Mouse (Mus musculus) lung, postnatal 14 days (tissue): ENCODE measurements around the gene Limd1.

Source experiments
- DNase-seq: peaks from one replicate; pipeline ENCODE4 v3.0.0; 2021

Gene Limd1

DNA sequence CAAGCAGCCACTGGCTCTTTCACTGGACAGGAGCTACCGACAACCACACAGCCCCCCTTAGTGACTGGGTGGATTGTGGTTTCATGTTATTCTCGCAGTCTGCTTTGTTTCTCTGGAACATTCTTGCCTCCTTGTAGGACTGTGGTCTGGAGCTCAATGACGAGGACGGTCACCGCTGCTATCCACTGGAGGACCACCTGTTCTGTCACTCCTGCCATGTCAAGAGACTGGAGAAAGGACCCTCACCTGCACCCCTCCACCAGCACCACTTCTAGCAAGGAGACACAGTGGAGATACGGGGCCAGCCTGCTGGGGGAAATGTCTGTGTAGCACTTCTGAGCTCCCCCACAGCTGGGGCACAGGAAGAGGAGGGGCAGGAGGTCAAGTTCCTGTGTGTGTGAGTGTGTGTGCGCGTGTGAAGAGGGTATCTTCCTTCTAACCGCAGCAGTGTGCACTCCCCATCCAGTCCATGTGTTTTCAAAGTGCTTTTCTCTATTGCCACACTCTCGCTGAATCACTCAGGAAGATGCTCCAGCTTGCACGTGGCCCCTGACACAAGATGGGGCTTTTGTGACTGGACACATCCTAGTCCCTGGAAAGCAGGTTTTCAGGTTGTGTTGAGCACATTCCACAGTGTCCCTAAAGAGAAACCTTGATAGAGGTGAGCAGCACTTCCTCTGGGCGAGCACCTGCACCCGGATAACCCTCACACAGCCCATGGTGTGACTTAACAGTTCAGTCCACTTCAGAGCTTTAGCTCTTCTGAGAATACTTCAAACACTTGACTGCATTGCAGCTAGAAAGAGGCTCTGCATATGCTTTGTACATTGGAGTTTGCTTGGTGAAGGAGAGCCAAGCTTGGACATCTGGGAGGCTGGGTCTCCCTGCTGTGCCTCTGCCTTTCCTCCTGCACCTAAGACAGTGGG is 40.7 kb downstream of the Limd1 start:
- no peak for DNase-seq

DNA sequence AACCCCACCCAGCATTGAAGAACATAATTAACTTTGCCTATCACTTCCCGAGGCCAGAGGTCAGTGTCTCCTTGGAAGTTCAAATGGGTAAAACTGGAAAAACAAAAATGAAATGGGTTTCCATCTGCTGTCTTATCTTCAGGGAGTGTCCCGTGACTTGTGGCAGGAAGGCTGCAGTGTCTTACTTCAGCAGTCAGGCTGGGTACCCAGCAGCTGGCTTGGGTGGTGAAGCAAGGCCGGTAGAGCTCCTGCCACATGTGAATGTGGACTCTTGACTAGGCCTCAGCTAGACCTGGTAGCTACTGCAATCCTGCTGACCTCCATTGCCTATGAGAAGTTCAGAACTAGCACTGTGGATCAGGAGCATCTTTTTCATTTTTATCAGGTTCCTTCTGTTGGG is 42.2 kb downstream of the Limd1 start:
- no peak for DNase-seq

DNA sequence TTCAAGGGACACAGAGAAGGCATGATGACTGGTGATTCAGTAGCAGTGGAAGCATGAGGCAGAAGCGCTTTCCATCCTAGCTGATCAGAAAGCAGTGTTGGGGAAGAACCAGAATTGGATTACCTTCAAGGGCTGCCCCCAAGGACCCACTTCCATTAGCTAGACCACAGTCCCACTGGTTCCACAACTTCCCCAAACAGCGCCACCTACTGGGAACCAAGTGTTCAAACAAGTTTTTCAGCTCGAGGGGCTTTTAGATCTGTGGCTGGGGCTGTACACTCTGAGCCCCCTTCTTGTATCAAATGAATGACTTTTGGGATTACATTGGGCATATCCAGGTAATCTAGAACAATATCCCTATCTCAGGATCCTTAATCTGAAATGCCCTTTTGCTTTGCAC is 45.2 kb downstream of the Limd1 start:
- peak; percentile 68 for DNase-seq

DNA sequence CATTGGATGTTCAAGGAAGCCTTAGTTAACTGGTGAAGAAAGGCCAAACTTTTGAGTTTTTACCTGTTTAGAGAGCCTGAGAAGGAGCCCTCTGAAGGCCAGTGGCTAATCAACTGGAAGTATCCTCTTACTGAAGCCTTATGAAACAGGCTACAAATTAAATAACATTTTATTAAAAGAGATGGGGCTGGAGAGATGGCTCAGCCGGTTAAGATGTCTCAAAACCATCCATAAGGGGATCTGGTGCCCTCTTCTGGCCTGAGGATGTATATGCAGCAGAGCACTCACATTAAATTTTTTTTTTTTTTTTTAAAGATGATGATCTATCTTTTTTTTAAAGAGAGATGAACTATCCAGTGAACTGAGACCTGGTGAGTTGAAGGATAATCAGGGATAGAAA is 46.6 kb downstream of the Limd1 start:
- DNase-seq: peak; percentile 81

DNA sequence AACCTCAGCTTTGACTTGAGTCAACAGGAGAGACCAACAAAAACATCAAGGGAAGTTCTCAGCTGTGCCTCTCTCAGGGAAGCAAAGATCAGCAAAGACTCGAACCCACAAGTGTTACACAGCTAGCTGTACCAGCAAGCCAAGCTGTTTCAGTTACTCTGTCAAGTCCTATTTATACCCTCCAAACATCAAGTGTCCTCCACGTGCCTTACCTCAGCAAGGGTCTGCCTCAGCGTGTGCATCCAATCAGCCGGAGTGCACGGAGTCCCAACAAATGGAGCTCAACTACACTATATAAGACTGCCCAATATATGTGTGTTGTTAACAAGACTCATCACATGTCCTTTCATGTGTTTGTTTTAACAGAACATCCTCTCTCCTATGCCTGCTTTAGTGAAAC is 48.0 kb downstream of the Limd1 start:
- no peak for DNase-seq

DNA sequence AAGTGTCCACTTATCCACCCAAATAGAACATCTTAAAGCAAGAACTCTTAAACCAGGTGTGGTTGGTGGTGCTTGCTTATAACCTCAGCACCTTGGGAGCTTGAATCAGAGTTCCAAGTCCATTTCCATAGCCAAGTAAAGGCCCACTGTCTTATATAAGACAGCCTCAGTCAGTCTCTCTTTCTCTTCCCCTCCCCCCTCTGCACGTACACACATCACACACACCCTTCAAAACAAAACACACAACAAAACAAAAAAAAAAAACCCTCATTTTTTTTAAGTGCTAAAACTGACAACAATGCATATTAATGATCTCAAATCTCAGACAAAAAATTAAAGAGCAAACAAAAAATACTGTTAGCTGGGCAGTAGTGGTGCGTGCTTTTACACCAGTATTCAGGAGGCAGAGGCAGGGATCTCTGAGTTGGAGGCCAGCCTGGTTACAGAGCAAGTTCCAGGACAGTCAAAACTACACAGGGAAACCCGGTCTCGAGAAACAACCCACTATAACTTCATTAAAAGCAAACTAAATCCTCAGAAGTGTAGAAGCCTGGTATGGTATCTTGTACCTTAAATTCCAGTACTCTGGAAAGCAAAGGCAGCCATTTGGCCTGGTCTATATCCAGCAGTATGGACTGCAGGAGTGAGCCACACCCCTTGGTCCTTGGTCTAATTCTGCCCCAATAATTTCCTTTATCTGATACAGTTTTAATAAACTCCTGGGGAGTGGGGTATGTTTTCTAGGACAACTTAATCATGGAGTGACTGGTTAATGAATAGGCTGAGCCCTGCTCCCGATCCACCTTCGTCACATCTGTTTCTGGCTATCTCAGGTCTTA is 49.8 kb downstream of the Limd1 start:
- DNase-seq: no peak

DNA sequence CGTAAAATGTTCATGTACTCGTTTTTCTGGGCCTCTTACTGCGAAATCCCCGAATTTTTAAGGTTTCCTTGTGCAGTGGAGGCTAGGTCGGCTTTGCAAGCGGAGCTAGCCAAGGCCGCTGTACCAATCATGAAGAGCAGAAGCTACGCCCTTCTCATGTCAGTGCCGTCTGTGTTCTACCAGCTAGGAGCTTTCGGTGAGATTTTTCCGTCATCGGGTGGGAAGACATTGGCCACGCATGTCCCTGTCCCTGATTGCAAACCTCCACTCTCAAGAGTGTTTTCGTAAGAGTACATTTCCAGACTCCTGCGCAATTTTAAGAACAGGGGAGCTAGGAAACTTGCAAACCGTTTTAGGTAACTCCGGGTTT is 50.4 kb downstream of the Limd1 start:
- peak; percentile 51 for DNase-seq

DNA sequence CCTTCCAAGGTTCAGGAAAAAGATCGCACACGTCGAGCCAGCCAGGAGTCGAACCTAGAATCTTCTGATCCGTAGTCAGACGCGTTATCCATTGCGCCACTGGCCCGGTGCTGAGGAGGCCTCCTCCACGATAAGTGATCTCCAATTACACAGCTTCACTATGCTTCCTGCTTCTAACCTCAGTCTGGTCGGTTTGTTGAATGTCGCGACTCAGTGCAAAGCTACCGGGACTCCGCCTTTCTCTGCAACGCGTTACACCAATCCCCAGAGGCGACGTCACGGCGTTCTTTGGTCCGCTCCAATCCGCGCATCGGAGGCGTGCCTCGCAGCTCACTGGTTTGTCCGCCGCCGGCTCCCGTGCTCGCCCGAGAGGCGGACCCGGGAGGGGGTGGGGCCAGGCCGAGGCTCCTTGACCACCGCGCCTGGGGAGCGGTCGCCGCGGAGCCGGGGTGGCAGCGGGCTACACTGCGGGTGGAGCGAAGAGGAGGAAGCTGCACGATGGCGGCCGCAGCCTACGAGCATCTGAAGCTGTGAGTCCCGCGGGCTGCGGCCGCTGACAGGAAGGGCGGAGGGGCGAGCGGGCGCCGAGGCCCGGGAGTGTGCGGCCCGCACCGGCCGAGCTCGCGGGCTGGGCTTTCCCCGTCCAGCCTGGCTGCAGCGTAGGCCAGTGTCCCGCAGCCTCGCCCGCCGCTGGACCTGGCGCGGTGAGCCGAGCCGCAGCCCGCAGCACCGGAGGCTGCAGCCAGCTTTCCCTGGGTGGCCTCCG is 51.1 kb downstream of the Limd1 start, which contains the start of gene Sacm1l:
TSS of gene Sacm1l (plus strand) at position 368 of the 766 bp plus-strand sequence.
- DNase-seq: peak; percentile 99

DNA sequence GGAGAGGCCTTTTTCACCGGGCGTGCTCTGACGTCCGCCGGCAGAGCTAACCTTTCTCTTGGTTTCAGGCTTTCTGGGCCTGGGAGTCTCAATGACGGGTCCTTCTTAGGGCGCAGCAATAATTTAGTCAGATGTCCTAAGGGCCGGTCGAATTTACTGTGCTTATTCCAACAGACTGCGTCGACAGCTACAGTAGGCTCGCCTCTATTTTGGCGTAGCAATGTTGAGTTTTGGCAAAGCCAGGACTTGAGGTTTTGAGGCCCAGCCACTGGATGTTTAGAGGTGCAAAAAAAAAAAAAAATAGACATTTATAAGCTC is 51.6 kb downstream of the Limd1 start:
- DNase-seq: no peak

DNA sequence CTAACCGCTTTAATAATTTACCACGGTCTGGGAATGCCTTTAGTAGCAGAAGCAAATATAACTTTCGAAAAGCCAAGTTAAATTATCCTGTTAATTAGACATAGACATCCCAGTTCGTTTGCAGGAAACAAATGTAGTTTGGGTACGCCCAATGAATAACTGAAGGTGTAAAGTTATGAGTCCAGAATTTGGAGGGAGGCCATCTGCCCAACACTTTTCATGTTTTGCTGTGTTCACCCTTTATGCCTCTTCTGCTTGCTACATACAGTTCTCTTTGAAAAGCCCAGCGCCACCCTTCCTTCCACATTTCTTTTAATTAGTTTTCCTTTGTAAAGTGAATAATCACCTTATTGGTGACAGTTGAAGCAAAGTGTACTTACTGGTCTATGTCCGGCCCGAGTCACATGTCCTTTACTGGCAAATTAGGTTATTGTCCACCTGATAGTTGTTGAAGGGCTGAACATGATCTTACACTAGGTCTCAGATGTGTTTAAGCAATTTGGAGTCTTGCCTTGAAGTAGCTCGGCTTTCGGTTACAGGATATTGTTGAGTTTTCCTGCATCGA is 52.1 kb downstream of the Limd1 start:
- DNase-seq: no peak

DNA sequence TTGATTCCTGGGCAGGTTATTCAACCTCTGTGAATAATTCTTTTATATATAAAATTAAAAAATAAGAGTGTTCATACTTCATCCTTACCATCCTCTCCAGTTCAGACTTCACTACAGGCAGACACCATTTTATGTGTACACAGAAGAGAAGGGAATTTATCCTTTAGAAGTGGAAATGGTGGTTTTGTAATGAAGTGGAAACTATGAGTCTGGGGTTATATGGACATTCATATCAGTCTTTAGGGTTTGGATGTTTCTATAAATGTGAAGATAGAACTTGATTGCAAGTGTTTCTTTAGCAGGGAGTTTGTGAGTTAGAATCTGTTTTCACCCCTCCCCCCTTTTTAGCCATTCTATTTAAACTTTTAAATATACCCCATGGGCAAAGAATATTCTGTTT is 52.7 kb downstream of the Limd1 start:
- no peak for DNase-seq

DNA sequence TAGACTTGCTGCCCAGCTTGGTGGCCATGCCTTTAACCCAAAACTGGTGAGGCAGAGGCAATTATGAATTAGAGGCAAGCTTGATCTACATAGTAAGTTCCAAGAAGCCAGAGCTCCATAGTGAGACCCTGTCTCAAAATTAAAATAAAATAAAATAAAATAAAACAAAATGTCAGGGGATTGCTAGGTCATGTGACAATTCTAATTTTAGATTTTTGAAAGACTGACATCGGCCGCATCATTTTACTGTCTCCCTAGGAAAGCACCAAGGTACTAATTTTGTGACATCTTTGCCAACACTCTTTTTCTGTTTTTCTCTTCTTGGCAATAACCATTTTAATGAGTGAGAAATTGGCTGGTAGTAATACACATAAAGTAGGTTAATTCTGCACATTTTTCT is 58.1 kb downstream of the Limd1 start:
- no peak for DNase-seq

DNA sequence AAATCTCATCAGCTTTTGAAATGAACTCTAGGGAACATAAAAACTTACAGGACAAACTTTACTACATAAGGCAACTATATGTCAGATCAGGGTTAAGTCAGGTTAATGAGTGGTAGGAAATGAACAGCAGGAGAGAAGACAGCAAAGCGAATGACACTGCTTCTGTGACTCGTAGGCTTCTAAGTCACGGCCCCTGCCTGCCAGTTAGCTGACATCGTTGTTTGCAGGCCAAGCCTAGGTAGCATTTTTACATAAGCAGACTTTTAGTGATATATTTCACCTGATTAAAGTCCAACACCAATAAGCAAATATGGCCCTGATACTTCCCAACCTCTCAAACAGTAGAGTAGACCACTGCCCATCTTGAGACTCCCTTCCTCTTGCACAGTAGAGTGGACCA is 59.7 kb downstream of the Limd1 start:
- no peak for DNase-seq

DNA sequence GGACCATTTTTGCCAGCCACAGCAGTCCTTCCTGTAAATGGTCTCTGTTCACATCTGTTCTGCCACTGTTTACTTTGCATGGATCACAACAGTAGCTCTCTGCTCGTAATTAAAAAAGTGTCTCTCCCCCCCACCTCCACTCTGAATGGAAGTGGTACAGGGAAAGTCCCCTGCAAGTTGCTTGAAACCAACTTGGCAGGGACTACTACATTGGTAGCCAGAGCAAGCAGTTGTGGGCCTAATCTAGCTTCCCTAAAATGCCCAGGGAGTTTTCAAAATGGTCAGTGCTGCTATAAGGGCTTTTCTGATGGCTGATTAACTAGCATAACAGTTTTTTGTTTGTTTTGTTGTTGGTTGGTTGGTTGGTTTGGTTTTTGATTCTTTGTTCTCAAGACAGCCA is 60.6 kb downstream of the Limd1 start:
- no peak for DNase-seq

DNA sequence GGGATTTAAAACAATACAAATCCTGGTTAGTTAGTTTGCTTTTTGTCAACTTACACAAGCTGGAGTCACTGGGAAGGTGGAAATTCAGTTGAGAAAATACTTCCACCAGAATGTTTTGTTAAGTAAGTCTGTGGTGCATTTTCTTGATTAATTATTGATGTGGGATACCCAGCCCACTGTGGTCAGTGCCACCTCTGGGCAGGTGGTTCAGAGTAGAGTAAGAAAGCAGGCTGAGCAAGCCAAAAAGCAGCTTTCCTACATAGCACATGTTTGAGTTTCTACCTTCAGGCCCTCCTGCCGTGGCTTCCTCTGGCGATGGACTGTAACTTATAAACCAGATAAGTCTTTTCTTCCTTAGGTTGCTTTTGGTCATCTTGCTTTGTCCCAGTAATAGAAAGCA is 61.3 kb downstream of the Limd1 start:
- DNase-seq: no peak

DNA sequence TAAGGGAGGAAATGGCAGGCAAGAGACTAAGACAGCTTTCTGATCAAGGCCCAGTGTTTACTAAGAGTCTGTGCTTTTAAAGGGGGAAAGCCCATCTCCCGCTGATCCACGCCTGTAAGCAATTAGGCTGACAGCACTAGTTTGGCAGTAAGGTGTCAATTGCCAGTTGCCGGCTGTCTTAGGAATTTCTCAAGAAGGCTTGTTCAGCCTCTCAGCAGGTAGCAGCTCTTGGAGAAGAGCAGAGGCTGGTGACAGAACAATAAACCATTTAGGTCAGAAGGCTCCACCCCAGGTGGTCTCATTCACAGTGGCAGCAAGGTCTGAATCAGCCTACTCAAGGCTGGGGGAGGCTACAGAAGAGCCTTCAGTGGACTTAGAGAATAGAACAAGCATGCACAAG is 76.1 kb downstream of the Limd1 start:
- DNase-seq: no peak
